Comparison of ENCODE assay signal across 19 mouse cellular contexts in the genomic region with DNA sequence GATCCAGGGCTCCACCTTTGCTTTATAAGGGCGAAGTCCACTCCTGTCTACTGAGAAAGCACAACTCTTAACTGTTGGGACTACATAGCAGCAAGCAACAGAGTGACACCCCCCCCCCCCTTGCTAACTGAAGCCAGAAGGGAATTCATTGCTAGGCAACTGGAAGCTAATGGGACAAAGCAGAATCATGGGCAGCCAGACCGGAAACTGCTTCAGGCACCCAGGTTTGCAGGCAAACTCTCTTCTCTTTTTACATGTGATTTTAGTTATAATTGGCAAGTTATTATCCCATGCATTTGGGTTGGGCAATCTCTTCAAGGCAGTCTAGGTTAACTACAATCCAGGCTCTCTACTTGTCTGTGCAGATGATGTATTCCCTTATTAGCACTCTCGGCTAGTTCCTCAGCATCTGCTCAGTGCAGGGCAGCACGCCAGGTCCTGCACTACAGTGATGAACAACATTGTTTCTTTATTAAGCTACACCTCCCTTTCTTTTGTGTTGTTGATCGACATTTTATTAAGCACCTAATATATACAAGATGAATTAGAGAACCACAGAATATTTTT.
DNase-seq lines count a peak whose midpoint lies in the region; ATAC-seq lines count a peak whose summit lies in the region.
"Had no signal": no experiment of that assay in that cellular context is flagged by ENCODE, and none has a peak within 500 bp of the region (broad histone marks: within the 10 kb centered on the region; RNA-seq: fewer than 3 reads in every experiment).

No protein-coding gene starts in this region.

- H3K4me2 ChIP-seq in hindbrain, embryonic 12.5 days (replicated peaks): no peak overlapping the region
- H3K4me2 ChIP-seq: heart, embryonic 11.5 days; liver, embryonic 12.5 days; lung, embryonic 14.5 days; midbrain, embryonic 12.5 days had no signal

- H3K4me3 ChIP-seq in hindbrain, embryonic 12.5 days: no peak overlapping the region
- no peak overlapping the region for H3K4me3 ChIP-seq in hindbrain, embryonic 10.5 days
- H3K4me3 ChIP-seq: liver, embryonic 12.5 days; midbrain, embryonic 12.5 days had no signal

- WGBS in hindbrain, embryonic 12.5 days: 74% methylated on average over 5 of the region's 5 CpGs
- whole genome bisulfite sequencing in hindbrain, embryonic 10.5 days: 82% methylated on average over 5 of the region's 5 CpGs

- no peaks in the 10 kb centered on the region for H3K36me3 ChIP-seq in hindbrain, embryonic 12.5 days
- no peaks in the 10 kb centered on the region for H3K36me3 ChIP-seq in hindbrain, embryonic 10.5 days
- H3K36me3 ChIP-seq: liver, embryonic 12.5 days; midbrain, embryonic 12.5 days had no signal

- ATAC-seq in hindbrain, embryonic 12.5 days (ENCODE audit: low FRiP score): peak; percentile 58; the same call in 1 of the 2 replicates
- ATAC-seq: inflammation-experienced regulatory T-cells, adult 6 months; liver, embryonic 12.5 days had no signal

- DNase-seq in cerebellum, adult 18-20 months: peak; percentile 12 to 23
- DNase-seq in cerebellum, adult 8-10 months: no peak
- no peak for DNase-seq in hindbrain, embryonic 10.5 days (ENCODE audit: low spot score)
- DNase-seq in right cerebral cortex, postnatal 14 days: peak; percentile 20
- no peak for DNase-seq in right cerebral cortex, adult 2 months (ENCODE audit: low spot score in 2 of 2)
- no peak for DNase-seq in yolk sac, embryonic 10.5 days (ENCODE audit: low spot score)
- DNase-seq in frontal cortex, postnatal 25 days (ENCODE audit: low spot score in 2 of 2): no peak
- DNase-seq: adrenal gland, adult 8-10 months; kidney, adult 8-10 months; left cerebral cortex, postnatal 4 days; lung, embryonic 14.5 days; thymus, postnatal 4 days had no signal

- H3K27me3 ChIP-seq in hindbrain, embryonic 12.5 days: no peaks in the 10 kb centered on the region
- H3K27me3 ChIP-seq in hindbrain, embryonic 10.5 days (ENCODE audit: insufficient read depth, poor library complexity, severe bottlenecking): no peaks in the 10 kb centered on the region
- H3K27me3 ChIP-seq: CH12.LX; liver, embryonic 12.5 days had no signal

- no peaks in the 10 kb centered on the region for H3K4me1 ChIP-seq in hindbrain, embryonic 12.5 days
- H3K4me1 ChIP-seq in hindbrain, embryonic 10.5 days (replicated peaks): no peaks in the 10 kb centered on the region
- H3K4me1 ChIP-seq: liver, embryonic 12.5 days had no signal

- H3K27ac ChIP-seq in hindbrain, embryonic 12.5 days: no peak overlapping the region
- no peak overlapping the region for H3K27ac ChIP-seq in hindbrain, embryonic 10.5 days
- H3K27ac ChIP-seq: liver, embryonic 12.5 days; macrophage; midbrain, embryonic 12.5 days had no signal

- no peaks in the 10 kb centered on the region for H3K9me3 ChIP-seq in hindbrain, embryonic 12.5 days (replicated peaks)
- H3K9me3 ChIP-seq in hindbrain, embryonic 10.5 days: no peaks in the 10 kb centered on the region
- H3K9me3 ChIP-seq: liver, embryonic 12.5 days; midbrain, embryonic 12.5 days had no signal

- no peak overlapping the region for H3K9ac ChIP-seq in hindbrain, embryonic 12.5 days
- H3K9ac ChIP-seq: liver, embryonic 12.5 days; lung, embryonic 14.5 days; midbrain, embryonic 12.5 days had no signal

Comparison
In these comparisons a context has a peak if more than half of its experiments do, and no peak if none do; other contexts are left out.
1. DNase-seq: peak in cerebellum, adult 18-20 months (2 of 2) and right cerebral cortex, postnatal 14 days (single experiment); none in cerebellum, adult 8-10 months (single experiment), hindbrain, embryonic 10.5 days (single experiment), right cerebral cortex, adult 2 months (0 of 2), yolk sac, embryonic 10.5 days (single experiment) and frontal cortex, postnatal 25 days (0 of 2).